Mouse (Mus musculus) myocyte (in vitro differentiated cells): ENCODE results near the gene Tmem269.

Experiments used
- POLR2A ChIP-seq: IDR thresholded peaks from one replicate; pipeline ENCODE4 v1.6.1; 2011; ENCODE audit warnings: low read depth, mild to moderate bottlenecking, control low read depth, moderate library complexity; ENCODE audit not compliant: insufficient read length
- POLR2AphosphoS2 ChIP-seq: IDR thresholded peaks from one replicate; pipeline ENCODE4 v1.6.1; 2011; ENCODE audit warnings: low read depth, control low read depth; ENCODE audit not compliant: insufficient read length
- USF1 ChIP-seq: IDR thresholded peaks from one replicate; pipeline ENCODE4 v1.6.1; 2011; ENCODE audit warnings: low read depth, mild to moderate bottlenecking, control low read depth, moderate library complexity

DNA sequence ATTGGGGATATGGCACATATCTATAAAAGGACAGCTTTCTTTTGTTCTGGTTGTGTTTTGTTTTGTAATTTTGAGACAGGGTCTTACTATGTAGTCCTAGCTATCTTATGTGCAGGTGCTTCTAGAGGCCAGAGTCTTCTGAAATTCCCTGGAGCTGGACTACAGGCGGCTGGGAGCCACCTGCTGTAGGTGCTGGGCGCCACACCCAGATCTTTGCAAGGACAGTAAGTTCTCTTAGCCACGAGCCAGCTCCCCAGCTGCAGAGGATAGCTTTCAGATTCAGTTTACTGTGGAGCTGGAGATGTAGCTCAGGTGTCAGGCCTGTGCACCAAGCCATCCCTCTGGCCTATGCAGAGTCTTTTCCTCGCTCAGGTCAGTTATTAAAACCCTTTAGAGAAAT lies 50.9 kb downstream of the Tmem269 start:
- TF ChIP-seq POLR2A: no peak
- TF ChIP-seq USF1: no peak
- no peak for TF ChIP-seq POLR2AphosphoS2
